9 mouse cellular contexts compared by ENCODE assay signal in genomic region chr5:124860013-124860412, GRCm38 (mm10). TPM values are rescaled to one million over a fixed set of nuclear protein-coding genes. Genes with fewer than 3 reads are reported as not detected.
DNase-seq lines count a peak whose midpoint lies in the region.
"Had no signal": no experiment of that assay in that cellular context is flagged by ENCODE, and none has a peak within 500 bp of the region (broad histone marks: within the 10 kb centered on the region; RNA-seq: fewer than 3 reads in every experiment).

No protein-coding gene starts in this region.

- intact Hi-C loops in left cerebral cortex, postnatal 36 days (cut with DNase I): no loop called here

- H3K4me3 ChIP-seq in embryonic facial prominence, embryonic 10.5 days: no peak overlapping the region

- H3K9me3 ChIP-seq in embryonic facial prominence, embryonic 10.5 days: no peaks in the 10 kb centered on the region
- H3K9me3 ChIP-seq: limb, embryonic 13.5 days had no signal

- no peak overlapping the region for H3K27ac ChIP-seq in embryonic facial prominence, embryonic 10.5 days (replicated peaks)
- H3K27ac ChIP-seq: limb, embryonic 13.5 days had no signal

- peak; percentile 19 for DNase-seq in kidney, adult 9 months
- DNase-seq in kidney, postnatal 14 days: no peak
- DNase-seq in MN1 (ENCODE audit: low spot score): peak; percentile 67
- DNase-seq in embryonic facial prominence, embryonic 10.5 days (ENCODE audit: low spot score): peak; percentile 23
- peak; percentile 39 for DNase-seq in naive thymus-derived CD4-positive, alpha-beta T cell, adult 2 months (ENCODE audit: low read depth)
- no peak for DNase-seq in gastrocnemius, postnatal 4 days (ENCODE audit: low spot score in 2 of 2)
- DNase-seq in left cerebral cortex, postnatal 36 days (ENCODE audit: low spot score in 2 of 2): no peak
- DNase-seq in adrenal gland, adult 2 months: no peak

- H3K4me1 ChIP-seq in embryonic facial prominence, embryonic 10.5 days: peaks cover 27% of the 10 kb centered on the region

- H3K27me3 ChIP-seq in embryonic facial prominence, embryonic 10.5 days (replicated peaks; ENCODE audit: low read depth, poor library complexity, severe bottlenecking): peaks cover 37% of the 10 kb centered on the region

- WGBS in embryonic facial prominence, embryonic 10.5 days: 19% methylated on average over 5 of the region's 5 CpGs

- H3K36me3 ChIP-seq in embryonic facial prominence, embryonic 10.5 days (replicated peaks): peaks cover 4% of the 10 kb centered on the region

RNA-seq across cellular contexts. Expression of gene Ccdc92, which starts 2.2 kb away (rescaled TPM):
- polyA plus RNA-seq in embryonic facial prominence, embryonic 10.5 days (2016; fragmentation: Nextera tagmentation; extraction: Ambion mirVana): 12.1 and 13.8 TPM in 2 replicates
- under 1 TPM; 0.49 to 0.60 TPM for total RNA-seq in gastrocnemius, postnatal 4 days (2021)
- total RNA-seq in left cerebral cortex, postnatal 36 days (2021): 10 to 100 TPM; 78.5 to 84.5 TPM
- 10 to 100 TPM in 1 of 2 experiments, 1 to 10 TPM in 1; 6.3 to 10.9 TPM for total RNA-seq in adrenal gland, adult 2 months (2021)
- polyA plus RNA-seq in adrenal gland, adult 2 months (2012; rRNA removed): 7.3 and 7.4 TPM in 2 replicates

RNA-seq across cellular contexts. Expression of gene Zfp664, which starts 2.5 kb away (rescaled TPM):
- 162 and 171 TPM in 2 replicates for polyA plus RNA-seq in embryonic facial prominence, embryonic 10.5 days (2016; fragmentation: Nextera tagmentation; extraction: Ambion mirVana)
- 10 to 100 TPM; 35.5 to 35.6 TPM for total RNA-seq in gastrocnemius, postnatal 4 days (2021)
- 10 to 100 TPM; 66.0 to 71.9 TPM for total RNA-seq in left cerebral cortex, postnatal 36 days (2021)
- 10 to 100 TPM; 44.8 to 49.1 TPM for total RNA-seq in adrenal gland, adult 2 months (2021)
- 23.7 and 26.2 TPM in 2 replicates for polyA plus RNA-seq in adrenal gland, adult 2 months (2012; rRNA removed)

Comparison
In these comparisons a context has a peak if more than half of its experiments do, and no peak if none do; other contexts are left out.
1. DNase-seq: peak in kidney, adult 9 months (single experiment), MN1 (single experiment), embryonic facial prominence, embryonic 10.5 days (single experiment) and naive thymus-derived CD4-positive, alpha-beta T cell, adult 2 months (single experiment); none in kidney, postnatal 14 days (single experiment), gastrocnemius, postnatal 4 days (0 of 2), left cerebral cortex, postnatal 36 days (0 of 2) and adrenal gland, adult 2 months (single experiment).
2. RNA of gene Ccdc92, which starts 2.2 kb away (total RNA-seq): 78.5 to 84.5 TPM in left cerebral cortex, postnatal 36 days; 6.3 to 10.9 TPM in adrenal gland, adult 2 months and 0.49 to 0.60 TPM in gastrocnemius, postnatal 4 days; every median in the first group is over 4 times any median in the second.